Mouse (Mus musculus): Measurements from ENCODE around the gene Clk1. TPM values are rescaled to one million over a fixed set of nuclear protein-coding genes. Genes with fewer than 3 reads are reported as not detected.

The Clk1 gene
- total RNA-seq, 2 experiments from 2014 or later = 144 to 166 TPM

Other genes starting within 250 kb of the Clk1 start
- 1 to 10 TPM; 1.2 to 1.5 TPM for gene Aox4, start 213.7 kb downstream of the Clk1 start, total RNA-seq (2021)
- gene Aox2, start 145.7 kb downstream of the Clk1 start, total RNA-seq (2021) = not detected
- gene Bzw1, start 31.2 kb downstream of the Clk1 start, total RNA-seq (2021) = 100 to 1,000 TPM; 109 to 114 TPM
- gene Nif3l1, start 21.1 kb upstream of the Clk1 start, total RNA-seq (2021) = 10 to 100 TPM; 18.5 to 23.2 TPM
- 10 to 100 TPM; 25.2 to 25.9 TPM for gene Ppil3, start 21.4 kb upstream of the Clk1 start, total RNA-seq (2021)
- gene Orc2, start 81.0 kb upstream of the Clk1 start, total RNA-seq (2021) = 10 to 100 TPM; 24.1 to 27.1 TPM
- 100 to 1,000 TPM; 132 to 154 TPM for gene Fam126b, start 162.3 kb upstream of the Clk1 start, total RNA-seq (2021)
- gene Ndufb3, start 162.3 kb upstream of the Clk1 start, total RNA-seq (2021) = 100 to 1,000 TPM; 117 to 121 TPM

Measured in layer of hippocampus, adult 18-20 months (tissue).